Mouse (Mus musculus): ENCODE results near the gene Gm20379.

- TF ChIP-seq CTCF (IDR thresholded peaks at IDR 0.05; ENCODE audit: insufficient read depth, low read length) = no peak
- no peak for TF ChIP-seq POLR2A (IDR thresholded peaks at IDR 0.05; ENCODE audit: borderline replicate concordance, extremely low read depth, low read depth, low read length)
Measured at GRCm38 (mm10) chr13:92304291-92304690, 1.5 kb upstream of the Gm20379 start.
